Mouse (Mus musculus): Measurements from ENCODE around the gene Psmd12. TPM values are rescaled to one million over a fixed set of nuclear protein-coding genes. Genes with fewer than 3 reads are reported as not detected.

Gene Psmd12
- polyA plus RNA-seq, 1 experiment from 2014 or later: 147 TPM

DNA sequence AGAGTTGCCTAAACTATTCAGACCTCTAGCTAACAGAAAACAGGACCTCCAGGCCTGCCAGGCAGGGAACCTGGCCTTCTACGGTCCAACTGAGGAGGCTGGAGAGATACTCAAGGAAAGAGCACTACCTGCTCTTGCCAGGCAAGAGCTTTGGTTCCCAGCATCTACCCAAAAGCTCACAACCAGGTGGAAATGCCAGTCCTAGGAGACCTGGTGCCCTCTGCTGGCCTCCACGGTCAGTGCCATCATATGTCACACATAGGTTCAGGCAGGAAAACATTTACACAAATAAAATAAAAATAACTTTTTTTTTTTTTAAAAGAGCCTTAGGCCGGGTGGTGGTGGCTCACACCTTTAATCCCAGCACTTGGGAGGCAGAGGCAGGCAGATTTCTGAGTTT lies 16.8 kb upstream of the Psmd12 start:
- no peak for ATAC-seq (ENCODE audit: insufficient number of reproducible peaks, insufficient read depth, low FRiP score, low read depth)
- Histone ChIP-seq H3K9ac (ENCODE audit: low read length) (no peak overlapping the region), H3K4me2 (ENCODE audit: low read length) (no peak overlapping the region), H3K9me3 (ENCODE audit: control insufficient read depth, low read length) (0 out of 2 replicates have a peak, but pooled peaks cover 4% of the 10 kb centered on the region), H3K4me1 (ENCODE audit: control insufficient read depth in 2 of 2, insufficient read depth in 2 of 2, low read length in 2 of 2) (peaks cover 4 to 8% of the 10 kb centered on the region in 2 experiments; a peak in 2 of 4 replicates), H3K27me3 (ENCODE audit: control insufficient read depth, insufficient read depth, low read length) (no peaks in the 10 kb centered on the region), H3K36me3 (ENCODE audit: control insufficient read depth, insufficient read depth, low read length) (no peaks in the 10 kb centered on the region), H3K27ac (replicated peaks in 1 of 2; ENCODE audit: control insufficient read depth in 1 of 2, insufficient read depth in 1 of 2, low read depth in 2 of 2, low read length in 2 of 2) (no peak overlapping the region), H3K4me3 (ENCODE audit: control insufficient read depth in 1 of 2, insufficient read depth in 1 of 2, low read depth in 1 of 2, low read length in 2 of 2) (no peak overlapping the region)
- 82% methylated on average over 3 of the region's 3 CpGs for WGBS

DNA sequence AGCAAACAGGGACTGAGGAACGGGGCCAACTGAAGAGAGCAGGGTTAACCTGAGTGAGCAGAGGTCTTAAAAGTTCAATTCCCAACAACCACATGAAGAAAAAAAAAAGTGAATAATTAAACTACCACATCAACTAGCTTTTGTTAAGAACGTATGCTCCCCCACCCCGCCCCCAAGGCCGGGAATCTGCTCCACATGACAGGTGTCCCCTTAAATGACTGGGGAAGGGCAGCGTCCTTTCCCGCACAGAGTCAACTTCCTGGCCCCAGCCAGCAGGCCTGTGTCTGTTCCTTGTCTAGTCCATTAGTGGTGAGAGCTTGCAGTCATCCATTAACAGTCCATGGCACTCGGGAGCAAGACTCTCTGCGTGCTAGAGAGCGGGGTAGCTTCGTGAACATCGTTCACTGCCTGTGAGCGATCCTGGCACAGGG lies 16.0 kb upstream of the Psmd12 start:
- Histone ChIP-seq H3K27me3 (ENCODE audit: control insufficient read depth, insufficient read depth, low read length) (no peaks in the 10 kb centered on the region), H3K4me3 (ENCODE audit: control insufficient read depth in 1 of 2, insufficient read depth in 1 of 2, low read depth in 1 of 2, low read length in 2 of 2) (no peak overlapping the region), H3K9me3 (ENCODE audit: control insufficient read depth, low read length) (0 out of 2 replicates have a peak, but pooled peaks cover 4% of the 10 kb centered on the region), H3K4me1 (ENCODE audit: control insufficient read depth in 2 of 2, insufficient read depth in 2 of 2, low read length in 2 of 2) (peaks cover 5 to 8% of the 10 kb centered on the region in 2 experiments; a peak in 3 of 4 replicates), H3K36me3 (ENCODE audit: control insufficient read depth, insufficient read depth, low read length) (no peaks in the 10 kb centered on the region), H3K4me2 (ENCODE audit: low read length) (no peak overlapping the region), H3K27ac (replicated peaks in 1 of 2; ENCODE audit: control insufficient read depth in 1 of 2, insufficient read depth in 1 of 2, low read depth in 2 of 2, low read length in 2 of 2) (no peak overlapping the region), H3K9ac (ENCODE audit: low read length) (no peak overlapping the region)
- 60% methylated on average over 12 of the region's 12 CpGs for WGBS
- ATAC-seq (ENCODE audit: insufficient number of reproducible peaks, insufficient read depth, low FRiP score, low read depth): no peak

DNA sequence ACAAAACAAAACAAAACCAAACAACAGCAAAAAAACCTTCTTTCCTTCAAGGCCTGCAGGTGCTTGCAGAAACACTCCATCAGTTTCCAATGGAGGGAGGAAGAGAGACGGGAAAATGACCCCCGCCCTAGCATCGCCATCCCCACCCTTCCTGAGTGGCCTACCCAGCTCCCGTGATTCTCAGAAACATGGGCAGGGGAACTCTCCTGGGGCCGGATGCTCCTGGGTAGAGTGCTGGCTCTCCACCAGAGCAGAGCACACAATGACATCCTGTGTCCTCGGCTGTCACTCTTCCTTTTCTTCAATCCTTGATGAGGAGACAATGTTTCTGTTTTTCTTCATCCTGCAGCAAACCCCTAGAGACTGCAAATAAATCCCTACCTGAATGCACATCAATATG lies 15.1 kb upstream of the Psmd12 start:
- ATAC-seq (ENCODE audit: insufficient number of reproducible peaks, insufficient read depth, low FRiP score, low read depth): no peak
- Histone ChIP-seq H3K4me1 (ENCODE audit: control insufficient read depth in 2 of 2, insufficient read depth in 2 of 2, low read length in 2 of 2) (peaks cover 9 to 10% of the 10 kb centered on the region in 2 experiments), H3K4me2 (ENCODE audit: low read length) (no peak overlapping the region), H3K9me3 (ENCODE audit: control insufficient read depth, low read length) (0 out of 2 replicates have a peak, but pooled peaks cover 4% of the 10 kb centered on the region), H3K27ac (replicated peaks in 1 of 2; ENCODE audit: control insufficient read depth in 1 of 2, insufficient read depth in 1 of 2, low read depth in 2 of 2, low read length in 2 of 2) (no peak overlapping the region), H3K27me3 (ENCODE audit: control insufficient read depth, insufficient read depth, low read length) (no peaks in the 10 kb centered on the region), H3K9ac (ENCODE audit: low read length) (no peak overlapping the region), H3K36me3 (ENCODE audit: control insufficient read depth, insufficient read depth, low read length) (no peaks in the 10 kb centered on the region), H3K4me3 (ENCODE audit: control insufficient read depth in 1 of 2, insufficient read depth in 1 of 2, low read depth in 1 of 2, low read length in 2 of 2) (no peak overlapping the region)
- 68% methylated on average over 6 of the region's 6 CpGs for WGBS

DNA sequence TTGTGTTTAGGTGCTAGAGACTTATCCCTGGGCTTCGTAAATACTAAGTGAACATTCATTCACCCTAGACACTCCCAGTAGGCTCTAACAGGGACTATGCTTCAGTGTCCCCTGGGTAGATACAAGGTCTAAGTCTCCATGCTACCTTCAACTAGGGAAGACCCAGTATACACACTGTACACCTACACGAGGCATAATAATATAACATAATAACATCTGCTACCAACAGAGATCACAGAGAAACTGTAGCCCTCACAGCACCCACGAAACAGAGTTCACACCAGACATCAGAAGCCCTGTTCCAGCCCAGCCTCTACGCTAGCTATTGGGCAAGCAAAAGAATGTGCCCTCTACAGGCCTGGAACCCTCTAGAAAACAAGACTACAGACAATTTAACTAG lies 14.2 kb upstream of the Psmd12 start:
- ATAC-seq (ENCODE audit: insufficient number of reproducible peaks, insufficient read depth, low FRiP score, low read depth): no peak

DNA sequence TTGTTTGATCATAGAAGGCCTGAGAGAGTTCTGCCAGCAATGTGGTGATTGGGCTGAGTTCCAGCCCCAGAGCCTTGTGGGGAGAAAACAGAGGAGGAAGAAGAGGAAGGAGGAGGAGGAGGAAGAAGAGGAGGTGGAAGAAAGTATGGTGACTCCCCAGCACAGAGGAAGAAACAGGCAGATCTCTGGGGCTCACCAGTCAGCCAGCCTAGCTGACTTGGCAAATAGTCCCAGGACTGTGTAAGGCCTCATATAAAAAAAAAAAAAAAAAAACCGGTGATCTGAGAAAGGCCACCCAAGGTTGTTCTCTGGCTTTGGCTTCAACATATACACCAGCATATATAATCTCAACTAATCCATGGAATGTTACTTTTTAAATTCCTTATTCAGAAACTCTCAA lies 13.3 kb upstream of the Psmd12 start:
- Histone ChIP-seq H3K27ac (replicated peaks in 1 of 2; ENCODE audit: control insufficient read depth in 1 of 2, insufficient read depth in 1 of 2, low read depth in 2 of 2, low read length in 2 of 2) (no peak overlapping the region), H3K4me3 (ENCODE audit: control insufficient read depth in 1 of 2, insufficient read depth in 1 of 2, low read depth in 1 of 2, low read length in 2 of 2) (no peak overlapping the region), H3K9ac (ENCODE audit: low read length) (no peak overlapping the region), H3K27me3 (ENCODE audit: control insufficient read depth, insufficient read depth, low read length) (no peaks in the 10 kb centered on the region), H3K36me3 (ENCODE audit: control insufficient read depth, insufficient read depth, low read length) (no peaks in the 10 kb centered on the region), H3K4me2 (ENCODE audit: low read length) (no peak overlapping the region), H3K9me3 (ENCODE audit: control insufficient read depth, low read length) (0 out of 2 replicates have a peak, but pooled peaks cover 4% of the 10 kb centered on the region), H3K4me1 (ENCODE audit: control insufficient read depth in 2 of 2, insufficient read depth in 2 of 2, low read length in 2 of 2) (peaks cover 9 to 11% of the 10 kb centered on the region in 2 experiments)
- 58% methylated on average over 1 of the region's 1 CpGs for WGBS
- ATAC-seq (ENCODE audit: insufficient number of reproducible peaks, insufficient read depth, low FRiP score, low read depth): no peak

More for the DNA sequence above, 14.2 kb upstream of the Psmd12 start:
- Histone ChIP-seq H3K9ac (ENCODE audit: low read length) (no peak overlapping the region), H3K27ac (replicated peaks in 1 of 2; ENCODE audit: control insufficient read depth in 1 of 2, insufficient read depth in 1 of 2, low read depth in 2 of 2, low read length in 2 of 2) (no peak overlapping the region), H3K9me3 (ENCODE audit: control insufficient read depth, low read length) (0 out of 2 replicates have a peak, but pooled peaks cover 4% of the 10 kb centered on the region), H3K4me3 (ENCODE audit: control insufficient read depth in 1 of 2, insufficient read depth in 1 of 2, low read depth in 1 of 2, low read length in 2 of 2) (no peak overlapping the region), H3K36me3 (ENCODE audit: control insufficient read depth, insufficient read depth, low read length) (no peaks in the 10 kb centered on the region), H3K27me3 (ENCODE audit: control insufficient read depth, insufficient read depth, low read length) (no peaks in the 10 kb centered on the region), H3K4me1 (ENCODE audit: control insufficient read depth in 2 of 2, insufficient read depth in 2 of 2, low read length in 2 of 2) (peaks cover 9 to 10% of the 10 kb centered on the region in 2 experiments), H3K4me2 (ENCODE audit: low read length) (no peak overlapping the region)
- 89% methylated on average over 4 of the region's 4 CpGs for WGBS

DNA sequence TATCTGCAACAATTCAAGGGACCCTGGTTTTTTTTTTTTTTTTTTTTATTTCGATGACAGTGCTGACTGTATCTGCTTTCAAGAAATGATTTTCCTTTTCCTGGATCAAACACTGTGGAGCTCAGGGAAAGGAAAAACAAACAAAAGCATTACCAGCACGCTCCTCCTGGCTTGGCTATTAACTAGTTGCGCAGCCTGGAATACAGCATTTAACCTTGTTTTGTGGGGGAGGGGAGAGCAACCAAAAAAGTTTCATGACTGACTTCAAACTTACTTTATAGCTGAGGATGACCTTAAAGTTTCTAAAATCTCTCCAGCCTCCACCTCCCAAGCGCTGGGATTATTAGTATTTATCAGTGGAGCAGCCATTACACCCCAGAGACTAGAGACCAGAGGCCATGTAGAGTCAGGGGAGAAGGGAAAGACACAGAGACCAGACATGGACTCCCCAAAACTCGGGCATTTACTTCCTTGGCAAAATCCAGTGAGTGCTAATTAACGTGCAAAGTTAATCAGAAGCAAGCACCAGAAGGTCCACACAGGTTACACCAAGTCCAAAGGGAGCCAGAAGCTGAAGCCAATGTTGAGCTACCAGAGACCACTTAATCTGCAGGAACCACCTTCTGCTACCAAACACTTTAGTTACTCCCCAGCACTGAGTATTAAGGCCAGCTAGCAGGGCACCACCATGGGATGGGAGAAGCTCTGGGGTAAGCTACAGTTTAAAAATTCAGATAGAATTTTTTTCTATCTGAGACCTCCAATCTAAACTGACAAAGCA lies 12.5 kb upstream of the Psmd12 start:
- Histone ChIP-seq H3K27me3 (ENCODE audit: control insufficient read depth, insufficient read depth, low read length) (no peaks in the 10 kb centered on the region), H3K9ac (ENCODE audit: low read length) (no peak overlapping the region), H3K36me3 (ENCODE audit: control insufficient read depth, insufficient read depth, low read length) (no peaks in the 10 kb centered on the region), H3K27ac (replicated peaks in 1 of 2; ENCODE audit: control insufficient read depth in 1 of 2, insufficient read depth in 1 of 2, low read depth in 2 of 2, low read length in 2 of 2) (no peak overlapping the region), H3K4me2 (ENCODE audit: low read length) (no peak overlapping the region), H3K9me3 (ENCODE audit: control insufficient read depth, low read length) (0 out of 2 replicates have a peak, but pooled peaks cover 4% of the 10 kb centered on the region), H3K4me1 (ENCODE audit: control insufficient read depth in 2 of 2, insufficient read depth in 2 of 2, low read length in 2 of 2) (peaks cover 9 to 15% of the 10 kb centered on the region in 2 experiments), H3K4me3 (ENCODE audit: control insufficient read depth in 1 of 2, insufficient read depth in 1 of 2, low read depth in 1 of 2, low read length in 2 of 2) (no peak overlapping the region)
- WGBS: 72% methylated on average over 6 of the region's 6 CpGs
- no peak for ATAC-seq (ENCODE audit: insufficient number of reproducible peaks, insufficient read depth, low FRiP score, low read depth)

DNA sequence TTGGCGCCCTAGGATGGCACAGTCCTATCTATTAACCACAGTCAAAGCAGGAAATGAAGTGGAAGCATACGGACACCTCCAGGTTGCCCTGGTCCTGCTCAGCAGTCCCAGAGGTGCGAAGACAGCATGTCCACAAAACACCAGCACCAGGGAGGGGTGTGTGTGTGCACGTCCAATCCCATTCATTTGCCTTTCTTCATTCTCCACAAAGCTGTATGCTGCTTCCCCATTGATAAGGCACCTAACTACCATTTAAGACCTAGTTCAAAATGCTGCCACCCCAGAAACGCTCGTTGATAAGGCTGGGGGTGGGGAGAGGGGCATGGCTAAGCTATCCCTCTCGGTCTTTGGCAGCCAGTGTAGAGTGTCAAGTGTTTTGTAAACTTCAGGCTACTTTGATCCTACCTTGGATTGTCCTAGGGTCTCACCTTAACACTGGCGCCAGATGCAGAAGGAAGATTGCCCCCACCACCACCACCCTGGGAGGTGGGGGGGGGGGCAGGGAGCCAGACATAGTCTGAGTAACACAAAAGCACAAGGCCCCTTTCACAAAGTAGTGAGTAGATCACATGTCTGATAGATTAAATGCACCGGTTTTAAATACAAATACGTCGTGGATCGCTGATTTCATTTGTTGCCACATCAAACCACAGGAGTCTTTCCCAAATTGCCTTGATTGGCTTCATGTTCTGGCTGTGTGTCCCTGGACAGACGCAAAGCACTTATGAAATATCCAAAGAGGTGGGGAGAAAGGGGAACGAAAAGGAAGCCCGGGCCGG lies 10.8 kb upstream of the Psmd12 start:
- Histone ChIP-seq H3K27ac (replicated peaks in 1 of 2; ENCODE audit: control insufficient read depth in 1 of 2, insufficient read depth in 1 of 2, low read depth in 2 of 2, low read length in 2 of 2) (peak overlapping the region in 1 of 2 experiments; percentile 86; a peak in 2 of 4 replicates), H3K4me3 (ENCODE audit: control insufficient read depth in 1 of 2, insufficient read depth in 1 of 2, low read depth in 1 of 2, low read length in 2 of 2) (peak overlapping the region; percentile 77 to 88), H3K9me3 (ENCODE audit: control insufficient read depth, low read length) (no peaks in the 10 kb centered on the region), H3K9ac (ENCODE audit: low read length) (peak overlapping the region; percentile 90), H3K4me2 (ENCODE audit: low read length) (peak overlapping the region; percentile 90), H3K4me1 (ENCODE audit: control insufficient read depth in 2 of 2, insufficient read depth in 2 of 2, low read length in 2 of 2) (peaks cover 7 to 15% of the 10 kb centered on the region in 2 experiments), H3K36me3 (ENCODE audit: control insufficient read depth, insufficient read depth, low read length) (no peaks in the 10 kb centered on the region), H3K27me3 (ENCODE audit: control insufficient read depth, insufficient read depth, low read length) (no peaks in the 10 kb centered on the region)
- no peak for ATAC-seq (ENCODE audit: insufficient number of reproducible peaks, insufficient read depth, low FRiP score, low read depth)
- WGBS: 23% methylated on average over 16 of the region's 16 CpGs
